Mouse (Mus musculus): ENCODE data around the gene Fem1a. TPM values are rescaled to one million over a fixed set of nuclear protein-coding genes. Genes with fewer than 3 reads are reported as not detected.
"Not testable (repeated sequence)": the region's sequence is repeated elsewhere in the genome, so short reads cannot be mapped to it uniquely, and the experiment has no call there.

Gene Fem1a
- total RNA-seq, 2 experiments from 2014 or later, result 35.3 TPM

GRCm38 (mm10) chr17:56254695-56255094 lies 1.9 kb upstream of the Fem1a start:
- no peak for DNase-seq (ENCODE audit: low spot score in 2 of 2)

- peak; percentile 61 to 75 for DNase-seq (ENCODE audit: low spot score in 2 of 2)
Observed at GRCm38 (mm10) chr17:56255429-56255828, 1.2 kb upstream of the Fem1a start.

GRCm38 (mm10) chr17:56255863-56256238 lies 759 bp upstream of the Fem1a start:
- peak; percentile 98 to 100 for DNase-seq (ENCODE audit: low spot score in 2 of 2)

- DNase-seq (ENCODE audit: low spot score in 2 of 2), result no peak
Observed at GRCm38 (mm10) chr17:56257181-56257894, 728 bp downstream of the Fem1a start.

- DNase-seq (ENCODE audit: low spot score in 2 of 2), result not testable (repeated sequence)
Observed at GRCm38 (mm10) chr17:56258269-56258668, 1.7 kb downstream of the Fem1a start.

- DNase-seq (ENCODE audit: low spot score in 2 of 2), result not testable (repeated sequence)
Observed at GRCm38 (mm10) chr17:56258812-56259211, 2.2 kb downstream of the Fem1a start.

- no peak for DNase-seq (ENCODE audit: low spot score in 2 of 2)
Observed at GRCm38 (mm10) chr17:56259301-56260037, 2.9 kb downstream of the Fem1a start.

- no peak for DNase-seq (ENCODE audit: low spot score in 2 of 2)
Observed at GRCm38 (mm10) chr17:56261166-56261565, 4.6 kb downstream of the Fem1a start.

- DNase-seq (ENCODE audit: low spot score in 2 of 2), result no peak
Observed at GRCm38 (mm10) chr17:56262645-56263094, 6.1 kb downstream of the Fem1a start.

GRCm38 (mm10) chr17:56264020-56264419 lies 7.4 kb downstream of the Fem1a start:
- peak; percentile 71 to 90 for DNase-seq (ENCODE audit: low spot score in 2 of 2)

GRCm38 (mm10) chr17:56265011-56265410 lies 8.4 kb downstream of the Fem1a start:
- DNase-seq (ENCODE audit: low spot score in 2 of 2), result no peak

GRCm38 (mm10) chr17:56265869-56266268 lies 9.3 kb downstream of the Fem1a start:
- no peak for DNase-seq (ENCODE audit: low spot score in 2 of 2)

- DNase-seq (ENCODE audit: low spot score in 2 of 2), result peak in 1 of 2 experiments; percentile 72
Observed at GRCm38 (mm10) chr17:56266271-56266670, 9.7 kb downstream of the Fem1a start.

GRCm38 (mm10) chr17:56269153-56269630 lies 12.6 kb downstream of the Fem1a start:
- DNase-seq (ENCODE audit: low spot score in 2 of 2), result peak in 1 of 2 experiments; percentile 80

GRCm38 (mm10) chr17:56269741-56270140 lies 13.1 kb downstream of the Fem1a start:
- DNase-seq (ENCODE audit: low spot score in 2 of 2), result no peak

- no peak for DNase-seq (ENCODE audit: low spot score in 2 of 2)
Observed at GRCm38 (mm10) chr17:56271609-56272253, 15.1 kb downstream of the Fem1a start.

GRCm38 (mm10) chr17:56272644-56273043 lies 16.0 kb downstream of the Fem1a start:
- DNase-seq (ENCODE audit: low spot score in 2 of 2), result no peak

- DNase-seq (ENCODE audit: low spot score in 2 of 2), result no peak
Observed at GRCm38 (mm10) chr17:56273482-56273881, 16.9 kb downstream of the Fem1a start.

GRCm38 (mm10) chr17:56273986-56274385 lies 17.4 kb downstream of the Fem1a start:
- DNase-seq (ENCODE audit: low spot score in 2 of 2), result no peak

- no peak for DNase-seq (ENCODE audit: low spot score in 2 of 2)
Observed at GRCm38 (mm10) chr17:56275842-56276480, 19.4 kb downstream of the Fem1a start.
